Mouse (Mus musculus): ENCODE results near the gene Mcm3ap. TPM values are rescaled to one million over a fixed set of nuclear protein-coding genes. Genes with fewer than 3 reads are reported as not detected.

Gene Mcm3ap
- total RNA-seq, 2 experiments from 2014 or later, result 46.5 to 47.3 TPM

DNA sequence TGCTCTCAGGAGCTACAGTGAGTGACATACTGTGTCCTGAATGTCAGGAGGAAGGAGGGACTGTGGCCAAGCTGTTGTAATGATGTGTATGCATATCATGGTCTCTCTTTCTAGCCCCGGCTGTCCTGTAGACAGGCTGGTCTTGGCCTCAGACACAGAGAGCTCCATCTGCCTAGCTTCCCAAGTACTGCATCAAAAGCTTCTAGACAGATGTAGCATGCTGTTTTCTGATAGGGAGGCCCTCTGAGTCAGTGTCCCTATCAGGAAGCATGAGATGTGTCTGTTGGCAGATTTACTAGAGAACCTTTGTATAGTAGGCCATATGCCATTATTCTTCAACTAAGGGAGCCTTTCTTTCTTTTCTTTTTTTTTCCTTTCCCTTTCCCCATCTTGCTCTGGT is 24.8 kb downstream of the Mcm3ap start:
- DNase-seq (ENCODE audit: low spot score in 2 of 2), result no peak

DNA sequence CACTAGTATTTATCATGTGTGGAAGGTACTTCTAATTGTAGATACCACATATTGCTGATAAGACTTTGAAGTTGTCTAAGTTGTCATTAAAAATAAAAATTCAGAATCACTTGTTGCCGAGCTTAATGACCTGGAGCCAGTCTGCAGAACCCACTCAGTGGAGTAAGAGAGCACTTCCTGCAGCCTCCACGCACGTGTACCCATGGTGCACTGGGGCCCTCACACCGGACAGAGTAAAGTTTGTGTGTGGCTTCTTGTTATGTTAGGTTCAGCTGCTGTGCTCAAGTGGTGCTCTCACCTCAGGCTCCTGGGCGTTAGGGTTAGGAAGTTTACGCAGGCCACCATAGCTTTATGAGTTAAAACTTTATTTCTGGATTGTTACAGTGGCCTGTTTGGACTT is 26.8 kb downstream of the Mcm3ap start:
- DNase-seq (ENCODE audit: low spot score in 2 of 2), result no peak

DNA sequence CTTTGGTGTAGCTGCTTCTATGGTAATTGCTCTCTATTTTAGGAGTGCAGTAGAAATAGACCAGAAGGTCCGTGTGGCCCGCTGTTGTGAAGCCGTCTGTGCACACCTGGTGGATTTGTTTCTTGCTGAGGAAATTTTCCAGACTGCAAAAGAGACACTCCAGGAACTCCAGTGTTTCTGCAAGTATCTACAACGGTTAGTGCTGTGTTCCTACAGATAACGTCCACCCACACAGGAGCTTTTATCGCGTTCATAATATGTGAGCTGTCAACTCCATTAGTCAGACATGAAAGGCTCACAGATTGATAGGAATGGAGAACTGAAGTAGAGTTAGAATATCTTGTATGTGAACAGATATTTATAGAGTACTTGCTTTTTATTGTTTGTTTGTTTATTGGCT is 27.6 kb downstream of the Mcm3ap start:
- DNase-seq (ENCODE audit: low spot score in 2 of 2), result no peak

DNA sequence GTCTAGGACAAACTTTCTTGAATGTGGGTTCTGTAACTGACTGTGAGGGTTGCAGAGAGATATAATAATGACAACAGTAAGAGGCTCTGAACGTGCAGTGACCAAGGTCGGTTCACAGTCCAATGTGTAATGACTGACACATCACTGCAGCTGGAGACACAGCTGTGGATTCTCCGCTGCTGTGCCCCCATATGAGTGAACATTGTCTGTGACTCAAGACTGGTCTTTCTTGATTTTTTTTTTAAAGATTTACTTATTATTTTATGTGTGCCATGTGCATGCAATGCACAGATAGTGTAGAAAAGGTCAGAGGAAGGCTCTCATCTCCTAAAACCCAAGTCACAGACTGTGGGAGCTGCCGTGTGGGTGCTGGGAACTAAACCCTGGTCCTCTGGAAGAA is 28.8 kb downstream of the Mcm3ap start:
- no peak for DNase-seq (ENCODE audit: low spot score in 2 of 2)

DNA sequence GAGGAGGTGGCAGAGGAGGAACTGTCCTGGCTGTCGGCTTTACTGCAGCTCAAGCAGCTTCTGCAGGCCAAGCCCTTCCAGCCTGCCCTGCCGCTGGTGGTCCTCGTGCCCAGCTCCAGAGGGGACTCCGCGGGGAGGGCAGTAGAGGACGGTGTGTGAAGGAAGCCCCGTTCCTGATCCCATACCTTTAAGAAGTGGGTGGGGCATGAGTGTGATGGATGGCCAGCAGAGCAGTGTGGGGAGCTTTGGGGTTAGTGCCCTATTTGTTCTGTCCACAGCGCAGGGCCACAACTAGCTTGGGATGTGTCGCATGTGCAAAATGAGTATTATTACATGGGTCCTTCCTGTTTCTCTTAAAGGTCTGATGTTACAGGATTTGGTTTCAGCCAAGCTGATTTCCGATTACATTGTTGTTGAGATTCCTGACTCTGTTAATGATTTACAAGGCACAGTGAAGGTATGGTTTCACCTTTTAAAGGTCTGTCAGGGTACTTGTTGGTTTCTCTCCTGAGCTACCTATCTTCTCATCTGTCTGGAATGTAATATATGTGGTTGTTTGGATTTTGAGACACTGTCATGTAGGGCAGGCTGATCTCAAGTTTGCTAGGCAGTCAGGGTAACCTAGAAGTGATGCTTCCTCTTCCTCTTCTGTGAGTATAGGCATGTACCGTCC is 35.7 kb downstream of the Mcm3ap start:
- no peak for DNase-seq (ENCODE audit: low spot score in 2 of 2)

DNA sequence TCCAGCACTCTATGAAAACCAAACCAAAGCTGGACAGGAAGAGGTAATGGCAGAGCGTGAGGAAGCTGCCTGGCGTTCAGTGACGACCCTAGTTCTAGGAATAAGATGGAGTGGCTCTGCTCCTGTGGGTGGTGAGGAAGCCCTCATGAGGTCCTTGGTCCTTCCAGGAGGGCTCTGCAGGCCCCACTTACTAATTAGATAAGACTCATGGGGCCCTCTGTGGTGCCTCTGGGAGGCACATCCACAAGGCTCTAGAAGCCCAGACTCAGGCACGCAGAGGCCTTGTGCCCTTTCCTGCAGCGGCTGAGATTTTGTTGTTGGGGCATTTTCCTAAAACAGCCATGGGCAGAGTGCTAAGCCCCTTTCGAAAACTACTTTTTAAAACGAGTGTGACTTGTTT is 37.1 kb downstream of the Mcm3ap start:
- DNase-seq (ENCODE audit: low spot score in 2 of 2), result no peak

DNA sequence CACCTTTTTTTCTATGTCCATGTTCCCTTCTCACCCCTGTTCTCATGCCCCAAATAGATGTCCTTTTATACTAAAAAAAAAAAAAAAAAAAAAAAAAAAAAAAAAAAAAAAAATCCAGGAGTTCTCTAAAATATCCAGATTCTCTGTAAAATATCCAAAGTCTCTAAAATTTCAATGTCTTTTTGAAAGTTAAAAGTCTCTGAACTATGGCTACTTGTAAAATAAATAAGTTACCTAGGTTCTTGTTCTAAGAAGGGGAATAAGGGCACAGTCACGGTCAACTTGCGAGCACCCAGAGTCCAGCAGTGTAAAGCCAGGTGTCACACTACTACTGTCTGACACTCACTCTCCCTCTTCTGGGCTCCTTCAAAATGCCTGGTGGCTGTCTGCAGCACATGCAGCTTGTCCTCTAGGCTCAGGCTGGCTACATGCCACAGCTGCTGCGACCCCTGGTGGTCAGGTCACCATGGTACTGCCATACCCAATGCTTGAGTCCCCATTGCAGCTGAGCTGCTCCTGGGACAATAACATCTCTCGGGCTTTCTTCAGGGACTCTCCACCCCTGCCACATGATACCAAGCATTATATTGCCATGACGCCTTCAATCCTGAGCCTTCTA is 44.3 kb downstream of the Mcm3ap start:
- DNase-seq (ENCODE audit: low spot score in 2 of 2), result peak; percentile 62 to 66

DNA sequence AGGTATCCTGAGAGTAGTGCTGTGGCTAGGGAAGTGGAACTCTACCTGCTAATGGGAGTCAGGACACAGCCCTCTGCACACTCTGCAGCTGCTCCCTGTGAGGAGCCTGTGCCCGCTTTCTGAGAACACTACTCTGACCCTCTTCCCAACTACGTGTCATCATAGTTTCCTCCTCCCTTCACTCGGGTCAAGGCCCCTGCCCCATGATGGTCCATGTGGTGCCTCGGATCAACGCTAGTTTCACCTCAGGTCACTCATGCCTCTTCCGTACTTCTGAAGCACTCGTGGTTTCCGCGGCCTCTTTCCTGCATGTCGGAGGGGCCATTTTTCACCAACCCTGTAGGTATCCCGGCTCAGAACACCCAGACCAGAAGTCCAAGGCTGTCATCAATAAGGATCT is 62.2 kb downstream of the Mcm3ap start:
- no peak for DNase-seq (ENCODE audit: low spot score in 2 of 2)

DNA sequence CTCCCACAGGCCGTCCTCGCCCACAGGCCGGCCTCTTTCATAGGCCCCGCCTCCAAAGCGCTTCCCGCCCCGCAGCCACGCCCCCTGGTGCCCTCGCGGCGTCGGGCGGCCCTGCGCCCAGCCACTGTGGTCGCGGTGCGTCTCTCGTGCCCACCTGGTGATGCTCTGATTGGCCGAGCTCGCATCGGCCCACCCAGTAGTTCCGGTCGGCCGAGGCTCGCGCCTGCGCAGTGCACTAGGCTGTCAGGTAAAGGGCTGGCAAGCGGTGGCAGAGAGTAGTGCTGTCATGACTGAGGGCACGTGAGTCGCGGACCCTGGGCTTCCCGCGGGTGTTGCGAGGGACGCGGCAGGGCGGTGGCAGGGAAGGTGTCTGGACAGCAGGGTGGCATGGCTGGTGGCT is 62.6 kb downstream of the Mcm3ap start, which contains the start of gene Lss:
Gene Lss (plus strand): TSS at position 214 of the 400 bp plus-strand sequence.
- peak; percentile 90 to 92 for DNase-seq (ENCODE audit: low spot score in 2 of 2)

DNA sequence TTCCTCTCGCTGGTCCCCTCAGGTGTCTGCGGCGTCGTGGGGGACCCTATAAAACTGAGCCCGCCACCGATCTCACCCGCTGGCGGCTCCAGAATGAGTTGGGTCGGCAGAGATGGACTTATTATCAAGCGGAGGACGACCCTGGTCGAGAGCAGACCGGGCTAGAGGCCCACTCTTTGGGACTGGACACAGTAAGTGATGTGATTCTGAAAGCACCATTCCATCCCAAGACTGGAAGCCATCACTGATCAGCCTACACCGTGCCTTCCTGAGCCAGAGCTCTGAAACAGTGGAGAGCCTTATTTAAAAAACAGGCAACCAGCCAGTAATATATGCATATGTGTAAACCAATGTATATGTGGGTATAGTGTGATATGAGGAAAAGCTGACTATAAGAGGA is 63.1 kb downstream of the Mcm3ap start:
- DNase-seq (ENCODE audit: low spot score in 2 of 2), result no peak

DNA sequence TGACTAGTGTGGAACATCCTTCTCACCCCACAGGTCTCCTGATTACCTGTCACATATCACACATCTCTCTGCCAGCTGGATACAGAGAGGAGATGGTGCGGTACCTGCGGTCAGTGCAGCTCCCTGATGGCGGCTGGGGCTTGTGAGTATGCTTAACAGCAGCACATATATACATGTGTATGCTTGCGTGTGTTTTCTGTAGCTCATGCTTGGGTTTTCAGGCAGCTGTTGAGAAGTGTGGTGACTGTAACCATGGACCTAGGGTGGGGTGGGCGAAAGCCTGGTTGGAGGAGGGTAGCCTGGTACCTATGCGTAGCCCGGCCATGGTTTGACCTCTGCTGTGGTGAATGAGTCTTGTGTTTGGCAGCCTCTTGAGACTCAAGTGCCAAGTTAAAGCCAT is 66.8 kb downstream of the Mcm3ap start:
- DNase-seq (ENCODE audit: low spot score in 2 of 2), result no peak

DNA sequence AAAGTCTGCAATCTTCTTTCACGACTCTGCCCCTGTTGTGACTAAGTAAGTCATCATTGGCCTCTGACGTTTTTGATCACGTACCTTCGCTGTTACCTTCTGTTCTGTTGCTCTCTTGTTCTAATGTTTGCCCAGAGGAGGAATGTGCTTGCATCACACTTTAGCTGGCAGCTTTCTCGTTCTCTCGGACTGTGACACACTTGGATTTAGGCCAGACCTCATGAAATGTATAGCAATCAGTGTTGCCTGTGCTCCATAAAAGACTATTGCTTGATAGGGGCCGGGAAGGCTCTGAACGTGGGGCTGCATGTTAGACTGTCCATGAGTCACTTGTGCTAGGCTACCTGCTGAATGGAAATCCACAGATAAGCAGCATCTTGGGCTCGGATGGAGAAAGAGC is 68.9 kb downstream of the Mcm3ap start:
- DNase-seq (ENCODE audit: low spot score in 2 of 2), result no peak

DNA sequence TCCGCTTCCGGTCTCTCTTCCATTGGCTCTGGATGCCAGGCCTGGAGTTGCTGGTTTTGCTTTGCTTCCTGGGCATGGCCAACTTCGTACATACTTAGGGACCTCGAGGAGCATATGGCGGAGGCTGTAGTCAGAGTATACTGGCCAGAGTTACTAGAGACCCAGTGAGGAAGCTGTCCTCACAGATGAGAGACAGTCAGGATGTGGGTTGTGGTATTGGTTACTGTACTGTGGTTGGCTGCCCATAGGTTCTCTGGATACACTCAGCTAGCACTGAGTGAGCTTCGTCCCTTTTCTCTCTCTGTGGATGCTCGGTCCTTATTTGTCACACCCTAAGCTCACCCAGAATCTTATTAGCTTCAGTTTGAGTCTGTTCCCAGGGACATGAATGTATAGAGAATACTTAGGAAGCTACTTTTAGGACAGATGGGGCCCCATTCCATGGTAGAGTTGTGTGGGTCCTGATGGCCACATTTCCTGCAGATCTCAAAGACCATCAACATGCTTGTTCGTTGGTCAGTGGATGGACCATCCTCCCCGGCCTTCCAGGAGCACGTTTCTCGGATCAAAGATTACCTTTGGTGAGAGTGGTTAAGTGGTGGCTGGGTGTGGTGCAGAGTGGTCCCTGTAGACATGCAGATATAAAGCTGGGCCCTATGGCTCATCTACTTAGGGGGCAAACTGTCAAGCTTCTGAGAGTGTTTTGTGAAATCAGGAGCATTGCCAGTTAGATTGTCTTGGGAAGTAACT is 72.8 kb downstream of the Mcm3ap start:
- DNase-seq (ENCODE audit: low spot score in 2 of 2), result no peak

DNA sequence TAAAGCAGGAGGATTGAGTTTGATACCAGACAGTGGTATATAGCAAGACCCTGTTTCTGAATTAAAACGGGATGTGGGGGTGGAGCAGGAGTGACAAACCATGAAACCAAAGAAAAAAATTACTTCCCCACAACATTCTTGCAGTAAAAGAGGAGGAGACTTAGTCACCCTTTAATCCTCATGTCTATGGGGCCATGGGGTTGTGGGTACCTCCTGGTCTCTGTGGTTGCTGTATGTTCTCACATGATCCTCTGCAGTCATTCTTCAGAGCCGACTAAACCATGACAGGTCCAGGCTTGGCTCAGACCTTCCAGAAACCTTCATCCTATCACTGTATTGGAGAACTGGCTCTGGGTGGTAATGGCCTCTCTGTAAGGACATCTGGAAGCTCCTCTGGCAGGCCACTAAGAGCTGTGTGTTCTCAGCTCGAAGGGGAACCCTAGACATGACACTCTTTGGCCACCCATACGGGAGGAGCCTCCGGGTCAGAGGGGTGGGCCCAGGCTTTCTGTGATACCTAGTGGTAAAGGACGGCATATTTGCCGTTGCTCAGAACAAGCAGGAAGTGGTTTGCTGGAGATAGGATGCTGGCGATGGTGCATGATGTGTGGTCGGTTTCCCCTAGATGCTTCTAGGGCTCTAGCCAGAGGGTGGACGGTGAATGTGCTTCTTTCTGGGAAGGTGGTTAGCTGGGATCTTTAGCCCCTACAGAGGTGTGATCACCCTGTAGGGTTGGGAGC is 74.1 kb downstream of the Mcm3ap start:
- DNase-seq (ENCODE audit: low spot score in 2 of 2), result no peak

DNA sequence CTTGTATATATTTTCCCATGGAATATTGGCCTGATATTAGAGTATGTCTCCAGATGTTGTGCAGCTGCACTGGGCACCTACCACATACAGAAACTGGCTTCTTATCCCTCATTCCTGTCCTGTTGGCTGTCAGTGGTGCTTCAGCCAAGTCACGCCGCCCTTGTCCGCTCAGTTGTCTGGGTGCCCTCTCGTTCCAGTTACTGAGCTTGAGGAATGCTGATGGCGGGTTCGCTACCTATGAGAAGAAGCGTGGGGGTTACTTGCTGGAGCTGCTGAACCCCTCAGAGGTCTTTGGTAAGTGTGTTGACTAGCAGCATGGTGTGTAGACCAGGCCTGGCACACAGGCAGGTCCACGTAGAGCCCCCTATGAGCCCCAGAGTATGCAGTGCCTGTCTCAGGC is 77.8 kb downstream of the Mcm3ap start:
- no peak for DNase-seq (ENCODE audit: low spot score in 2 of 2)

DNA sequence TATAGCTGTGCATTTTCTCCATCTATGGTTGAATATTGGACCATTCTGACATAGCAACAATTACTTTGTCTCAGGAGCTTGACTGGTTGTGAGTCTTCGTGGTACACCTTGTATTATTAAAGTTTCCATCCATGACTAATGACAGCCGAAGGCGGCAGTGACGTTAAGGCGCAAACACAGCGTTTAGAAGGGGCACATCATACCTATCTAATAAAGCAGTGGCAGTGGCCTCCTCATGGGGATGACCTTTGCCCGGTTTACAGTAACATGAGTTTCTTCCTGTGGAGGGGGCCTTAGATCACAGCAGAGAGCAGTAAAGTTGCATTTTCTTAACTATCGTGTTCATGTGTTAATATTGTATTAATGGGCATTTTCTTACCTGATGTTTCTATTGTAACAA is 79.5 kb downstream of the Mcm3ap start:
- no peak for DNase-seq (ENCODE audit: low spot score in 2 of 2)

DNA sequence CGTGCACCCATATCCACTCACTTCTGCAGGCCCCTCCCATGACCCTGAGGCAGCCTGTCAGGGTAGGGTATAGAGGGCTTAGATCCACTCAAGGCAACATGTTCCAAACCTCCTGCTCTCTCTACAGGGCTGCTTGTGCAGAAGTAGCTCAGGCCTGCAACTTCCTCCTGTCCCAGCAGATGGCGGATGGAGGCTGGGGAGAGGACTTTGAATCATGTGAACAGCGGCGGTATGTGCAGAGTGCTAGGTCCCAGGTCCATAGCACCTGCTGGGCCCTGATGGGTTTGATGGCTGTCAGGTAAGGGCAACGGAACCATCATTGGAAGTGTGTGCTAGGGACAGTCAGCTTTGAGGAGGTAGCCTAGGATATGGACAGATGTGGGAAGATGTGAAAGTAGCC is 81.7 kb downstream of the Mcm3ap start:
- no peak for DNase-seq (ENCODE audit: low spot score in 2 of 2)

DNA sequence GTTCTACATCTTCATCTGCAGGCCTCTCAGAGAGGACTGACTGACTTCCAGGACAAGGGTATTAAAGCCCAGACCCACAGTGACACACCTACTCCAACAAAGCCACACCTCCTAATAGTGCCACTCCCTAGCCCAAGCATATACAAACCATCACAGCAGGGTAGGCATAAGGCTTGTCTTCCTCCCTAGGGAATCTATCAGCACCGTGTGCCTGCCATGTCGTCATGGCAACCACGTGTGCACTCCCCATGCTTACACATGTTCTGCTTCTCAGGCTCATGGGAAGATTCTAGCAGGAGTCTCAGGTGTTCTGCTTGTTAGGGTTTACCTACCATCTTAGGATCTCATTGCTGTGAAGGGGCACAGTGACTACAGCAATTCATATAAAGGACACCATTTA is 82.8 kb downstream of the Mcm3ap start:
- no peak for DNase-seq (ENCODE audit: low spot score in 2 of 2)

DNA sequence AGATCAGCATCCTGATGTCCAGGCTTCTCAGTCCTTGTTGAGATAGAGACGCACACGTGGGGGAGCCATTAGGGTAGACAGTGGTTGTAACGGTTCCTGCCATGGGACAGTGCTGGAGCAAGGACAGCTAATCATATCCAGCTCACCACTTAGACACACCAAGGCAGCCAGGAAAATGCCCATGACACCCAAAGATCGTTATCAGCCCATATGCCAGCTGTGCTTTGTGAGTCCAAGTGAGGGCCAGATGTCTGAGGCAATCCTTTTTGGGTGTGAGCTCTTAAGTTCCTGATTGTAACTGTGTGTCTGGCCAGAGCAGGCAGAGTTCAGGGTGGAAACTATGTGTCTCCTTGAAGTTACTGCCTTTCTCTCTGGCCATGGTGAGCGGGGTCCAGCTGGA is 85.3 kb downstream of the Mcm3ap start:
- no peak for DNase-seq (ENCODE audit: low spot score in 2 of 2)

DNA sequence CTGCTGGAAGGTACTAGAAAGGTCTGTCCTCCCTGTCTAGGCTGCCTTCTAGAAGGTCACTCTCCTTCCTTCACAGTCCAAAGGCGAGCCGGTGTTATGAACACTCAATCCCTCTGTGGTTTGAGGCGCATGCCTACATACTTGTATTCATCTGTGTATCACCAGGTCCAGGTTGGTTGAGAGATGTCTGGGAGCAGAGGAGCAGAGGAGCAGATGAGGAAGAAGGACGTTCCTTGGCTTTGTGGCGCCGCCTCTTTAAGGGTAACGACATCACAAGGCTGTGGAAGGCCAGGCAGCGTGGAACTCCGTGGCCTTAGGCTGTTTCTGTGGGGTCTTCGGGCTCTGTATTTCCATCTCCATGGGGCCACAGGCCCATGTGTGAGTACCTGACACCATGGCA is 93.2 kb downstream of the Mcm3ap start, which contains the start of gene Spatc1l:
Gene Spatc1l (plus strand): TSS at position 301 of the 400 bp plus-strand sequence.
- DNase-seq (ENCODE audit: low spot score in 2 of 2), result no peak
